Mouse (Mus musculus) liver, postnatal 0 days (tissue): ENCODE data around the gene Myh15. TPM values are rescaled to one million over a fixed set of nuclear protein-coding genes. Genes with fewer than 3 reads are reported as not detected.

Experiments
- ATAC-seq: fragments of 200-750 bp; cut with Nextera tagmentation; 2 replicates; pipeline ENCODE4 v1.8.0; 2017; ENCODE audit warnings: mild to moderate bottlenecking, moderate library complexity
- DNase-seq: peaks from one replicate; pipeline ENCODE4 v3.0.0-alpha.2; 2016
- H3K27ac ChIP-seq: fragments of 300-500 bp; sonication (generic); 2 replicates; pipeline ENCODE4 v1.5.1; 2014; ENCODE audit warnings: antibody characterized with exemption, moderate library complexity, mild to moderate bottlenecking, low read depth
- H3K27me3 ChIP-seq: fragments of 300-500 bp; sonication (generic); 2 replicates; pipeline ENCODE4 v1.6.1; 2014; ENCODE audit warnings: low read length, control low read depth, mixed read lengths; ENCODE audit not compliant: insufficient read depth
- H3K36me3 ChIP-seq: fragments of 300-500 bp; sonication (generic); replicated peaks from 2 replicates; pipeline ENCODE4 v1.6.1; 2014; ENCODE audit warnings: mild to moderate bottlenecking, control low read depth, low read length, moderate library complexity, mixed read lengths; ENCODE audit not compliant: insufficient read depth
- H3K4me1 ChIP-seq: fragments of 300-500 bp; sonication (generic); 2 replicates; pipeline ENCODE4 v1.6.1; 2014; ENCODE audit warnings: antibody characterized with exemption, mild to moderate bottlenecking, control low read depth; ENCODE audit not compliant: insufficient read depth
- H3K4me2 ChIP-seq: fragments of 300-500 bp; sonication (generic); 2 replicates; pipeline ENCODE4 v1.6.1; 2014; ENCODE audit warnings: low read depth, mild to moderate bottlenecking, low read length, moderate library complexity, mixed read lengths
- H3K4me3 ChIP-seq: fragments of 300-500 bp; sonication (generic); 2 replicates; pipeline ENCODE4 v1.5.1; 2014; ENCODE audit warnings: low read depth, low read length
- H3K9ac ChIP-seq: fragments of 300-500 bp; sonication (generic); replicated peaks from 2 replicates; pipeline ENCODE4 v1.6.1; 2014; ENCODE audit warnings: mild to moderate bottlenecking, moderate library complexity
- H3K9me3 ChIP-seq: fragments of 300-500 bp; sonication (generic); 2 replicates; pipeline ENCODE4 v1.6.1; 2016; ENCODE audit warnings: mild to moderate bottlenecking, control low read depth, low read length, mixed read lengths
- CTCF ChIP-seq: sonication (generic); IDR thresholded peaks from 2 replicates; pipeline ENCODE4 v1.5.1; 2016; ENCODE audit warnings: antibody characterized with exemption, low read depth
- EP300 ChIP-seq: IDR thresholded peaks from 2 replicates; pipeline ENCODE4 v1.6.1; 2016; ENCODE audit warnings: antibody characterized with exemption, low read depth, mild to moderate bottlenecking
- WGBS: fragments of 180-500 bp; shearing (Covaris S2); extraction: QIAGEN DNeasy Blood & Tissue Kit; methylation state at CpG from one replicate; pipeline ENCODE4 v1.1.7; 2014; ENCODE audit not compliant: insufficient replicate concordance; 5-methylcytosine and 5-hydroxymethylcytosine counted together
- polyA plus RNA-seq: library from polyadenylated mRNA; unstranded; fragments of >200 nt; fragmentation: Nextera tagmentation; extraction: Ambion mirVana; gene quantifications from 2 replicates; pipeline ENCODE4 v1.2.1, GENCODE M21; 2015

Myh15 gene
- polyA plus RNA-seq, 1 experiment from 2014 or later, result not detected

DNA sequence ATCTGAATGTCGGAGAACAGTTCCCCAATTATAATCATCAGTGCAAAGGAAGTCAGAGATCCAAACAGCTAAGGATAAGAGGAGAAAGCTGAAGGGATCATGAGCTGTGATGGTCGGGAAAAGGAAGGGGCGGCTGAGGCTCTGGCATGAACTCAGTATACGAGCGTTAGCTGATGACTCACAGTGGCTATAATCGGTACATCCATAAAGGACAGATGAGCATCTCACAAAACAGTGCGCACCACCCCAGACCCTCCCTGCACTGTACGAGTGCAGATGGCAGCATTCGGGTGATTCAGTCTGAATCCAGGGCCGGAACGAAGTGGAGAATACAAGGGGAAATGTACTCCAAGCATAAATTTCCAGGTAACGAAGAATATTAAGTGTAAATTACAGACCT lies 110.0 kb downstream of the Myh15 start:
- no peaks in the 10 kb centered on the region for H3K4me1 ChIP-seq
- TF ChIP-seq EP300 (no peak), CTCF (no peak)
- 79% methylated on average over 12 of the region's 12 CpGs for WGBS
- no peak overlapping the region for H3K4me3 ChIP-seq
- DNase-seq (no peak), ATAC-seq (no peak)
- H3K36me3 ChIP-seq, result no peaks in the 10 kb centered on the region
- no peaks in the 10 kb centered on the region for H3K9me3 ChIP-seq
- no peaks in the 10 kb centered on the region for H3K27me3 ChIP-seq
- H3K9ac ChIP-seq, result no peak overlapping the region
- H3K4me2 ChIP-seq, result no peak overlapping the region
- H3K27ac ChIP-seq, result no peak overlapping the region

GRCm38 (mm10) chr16:49175077-49175476 lies 117.8 kb downstream of the Myh15 start:
- H3K27ac ChIP-seq, result no peak overlapping the region
- 79% methylated on average over 1 of the region's 1 CpGs for WGBS
- no peaks in the 10 kb centered on the region for H3K9me3 ChIP-seq
- H3K36me3 ChIP-seq, result no peaks in the 10 kb centered on the region
- H3K27me3 ChIP-seq, result no peaks in the 10 kb centered on the region
- no peaks in the 10 kb centered on the region for H3K4me1 ChIP-seq
- TF ChIP-seq EP300 (no peak), CTCF (no peak)
- ATAC-seq, result no peak
- H3K9ac ChIP-seq, result no peak overlapping the region
- no peak overlapping the region for H3K4me3 ChIP-seq
- no peak overlapping the region for H3K4me2 ChIP-seq
- DNase-seq, result no peak

- no peak for DNase-seq
- H3K4me1 ChIP-seq, result no peaks in the 10 kb centered on the region
- ATAC-seq, result no peak
- no peak overlapping the region for H3K27ac ChIP-seq
- no peak overlapping the region for H3K4me2 ChIP-seq
- no peak overlapping the region for H3K4me3 ChIP-seq
- H3K27me3 ChIP-seq, result no peaks in the 10 kb centered on the region
- H3K9me3 ChIP-seq, result no peaks in the 10 kb centered on the region
- no peaks in the 10 kb centered on the region for H3K36me3 ChIP-seq
- TF ChIP-seq EP300 (no peak), CTCF (no peak)
- no peak overlapping the region for H3K9ac ChIP-seq
- WGBS, result 80% methylated on average over 8 of the region's 8 CpGs
These were observed 118.6 kb downstream of the Myh15 start for GRCm38 (mm10) chr16:49175729-49176395.

DNA sequence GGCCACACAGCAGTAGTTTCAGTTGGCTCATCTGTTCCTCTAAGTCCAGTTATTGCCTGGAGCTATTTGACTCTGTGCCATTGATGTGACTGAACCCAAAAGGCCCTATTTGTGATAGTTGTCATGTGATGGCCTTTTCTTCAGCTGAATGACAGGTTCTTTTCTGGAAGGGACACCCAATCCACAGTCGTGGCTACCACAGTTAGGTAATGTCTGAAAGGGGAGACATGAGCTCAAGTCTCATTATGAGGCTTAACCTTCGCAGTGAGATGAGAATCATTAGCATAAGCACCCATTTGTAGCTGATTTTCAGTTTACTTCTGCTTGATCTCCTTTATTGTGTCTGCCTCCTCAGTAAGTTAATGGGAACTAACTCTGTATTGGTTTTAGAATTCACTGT lies 136.2 kb downstream of the Myh15 start:
- no peak overlapping the region for H3K27ac ChIP-seq
- H3K9ac ChIP-seq, result no peak overlapping the region
- H3K27me3 ChIP-seq, result no peaks in the 10 kb centered on the region
- no peaks in the 10 kb centered on the region for H3K4me1 ChIP-seq
- H3K4me2 ChIP-seq, result no peak overlapping the region
- no peak for TF ChIP-seq EP300
- no peak for TF ChIP-seq CTCF
- DNase-seq (no peak), ATAC-seq (no peak)
- H3K36me3 ChIP-seq, result no peaks in the 10 kb centered on the region
- H3K4me3 ChIP-seq, result no peak overlapping the region
- no peaks in the 10 kb centered on the region for H3K9me3 ChIP-seq
- 69% methylated on average over 2 of the region's 2 CpGs for WGBS

DNA sequence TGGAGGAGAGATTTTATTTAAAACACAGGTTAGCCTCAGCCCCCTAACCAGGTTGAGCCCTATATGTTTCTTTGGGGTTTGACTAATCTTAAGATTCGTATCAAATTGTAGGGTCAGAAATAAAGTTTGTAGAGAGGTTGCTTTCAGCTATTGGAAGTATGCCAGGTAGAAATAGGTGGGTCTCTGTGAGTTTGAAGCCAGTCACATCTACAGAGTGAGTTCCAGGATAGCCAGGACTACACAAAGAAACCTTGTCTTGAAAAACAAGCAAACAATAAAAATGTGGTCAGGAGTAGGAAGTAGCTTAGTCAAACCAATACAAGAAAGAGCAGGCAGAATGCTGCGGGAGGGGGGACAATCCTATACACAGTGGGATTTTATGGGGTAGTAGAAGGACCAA lies 136.7 kb downstream of the Myh15 start:
- DNase-seq (no peak), ATAC-seq (no peak)
- H3K9ac ChIP-seq, result no peak overlapping the region
- H3K4me1 ChIP-seq, result no peaks in the 10 kb centered on the region
- H3K36me3 ChIP-seq, result no peaks in the 10 kb centered on the region
- no peaks in the 10 kb centered on the region for H3K27me3 ChIP-seq
- 51% methylated on average over 2 of the region's 2 CpGs for WGBS
- H3K4me3 ChIP-seq, result no peak overlapping the region
- H3K9me3 ChIP-seq, result no peaks in the 10 kb centered on the region
- no peak overlapping the region for H3K4me2 ChIP-seq
- no peak overlapping the region for H3K27ac ChIP-seq
- TF ChIP-seq EP300 (no peak), CTCF (no peak)

- no peak for ATAC-seq
- no peaks in the 10 kb centered on the region for H3K27me3 ChIP-seq
- no peak for TF ChIP-seq EP300
- H3K4me2 ChIP-seq, result no peak overlapping the region
- H3K9ac ChIP-seq, result no peak overlapping the region
- no peaks in the 10 kb centered on the region for H3K4me1 ChIP-seq
- 49% methylated on average over 3 of the region's 3 CpGs for WGBS
- no peak for DNase-seq
- no peaks in the 10 kb centered on the region for H3K36me3 ChIP-seq
- H3K4me3 ChIP-seq, result no peak overlapping the region
- H3K27ac ChIP-seq, result no peak overlapping the region
- no peaks in the 10 kb centered on the region for H3K9me3 ChIP-seq
These were observed 139.0 kb downstream of the Myh15 start for GRCm38 (mm10) chr16:49196290-49196689.

GRCm38 (mm10) chr16:49197951-49198350 lies 140.7 kb downstream of the Myh15 start:
- Histone ChIP-seq H3K4me1 (no peaks in the 10 kb centered on the region), H3K27me3 (no peaks in the 10 kb centered on the region), H3K4me3 (no peak overlapping the region), H3K36me3 (no peaks in the 10 kb centered on the region), H3K27ac (no peak overlapping the region), H3K9ac (no peak overlapping the region), H3K4me2 (no peak overlapping the region), H3K9me3 (no peaks in the 10 kb centered on the region)
- DNase-seq (no peak), ATAC-seq (no peak)
- WGBS, result 38% methylated on average over 3 of the region's 3 CpGs
- TF ChIP-seq CTCF, result no peak
- no peak for TF ChIP-seq EP300
